Mouse (Mus musculus) liver, adult 2 months (tissue): Measurements from ENCODE around the gene Ms4a3.

Source experiments
- CTCF ChIP-seq: fragments of 200-500 bp; IDR thresholded peaks from 2 replicates; pipeline ENCODE4 v1.5.1; 2011; ENCODE audit warnings: low read depth, low read length, control low read depth
- POLR2A ChIP-seq: fragments of 200-500 bp; IDR thresholded peaks from 2 replicates; pipeline ENCODE4 v1.6.1; 2011; ENCODE audit warnings: low read length, control low read depth; ENCODE audit not compliant: insufficient read depth; ENCODE audit errors: extremely low read depth

DNA sequence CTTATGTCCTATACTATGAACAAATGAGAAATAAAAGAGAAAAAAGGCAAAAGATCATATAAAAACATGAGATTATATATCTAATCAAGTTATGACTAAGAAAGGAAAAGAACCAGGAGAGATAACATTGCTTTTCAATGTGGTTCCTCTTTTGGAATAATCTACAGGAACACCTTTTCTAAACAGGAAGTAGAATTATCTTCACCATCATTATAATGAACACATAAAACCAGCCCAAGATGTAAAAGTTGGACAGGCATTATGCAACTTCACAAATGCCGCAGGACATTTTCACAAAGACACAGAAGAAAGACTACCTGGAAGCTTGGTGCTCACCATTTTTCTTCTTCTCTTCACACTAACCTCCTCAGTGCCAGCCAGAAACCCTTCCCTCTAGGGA lies 27.6 kb downstream of the Ms4a3 start:
- TF ChIP-seq POLR2A (no peak), CTCF (no peak)
